Mouse (Mus musculus) embryo, embryonic 10 days (tissue): ENCODE data around the gene Kif3a.

Experiments
- DNase-seq: peaks from one replicate; pipeline ENCODE4 v3.0.0-alpha.2; 2015; ENCODE audit warnings: low spot score

Gene Kif3a

DNA sequence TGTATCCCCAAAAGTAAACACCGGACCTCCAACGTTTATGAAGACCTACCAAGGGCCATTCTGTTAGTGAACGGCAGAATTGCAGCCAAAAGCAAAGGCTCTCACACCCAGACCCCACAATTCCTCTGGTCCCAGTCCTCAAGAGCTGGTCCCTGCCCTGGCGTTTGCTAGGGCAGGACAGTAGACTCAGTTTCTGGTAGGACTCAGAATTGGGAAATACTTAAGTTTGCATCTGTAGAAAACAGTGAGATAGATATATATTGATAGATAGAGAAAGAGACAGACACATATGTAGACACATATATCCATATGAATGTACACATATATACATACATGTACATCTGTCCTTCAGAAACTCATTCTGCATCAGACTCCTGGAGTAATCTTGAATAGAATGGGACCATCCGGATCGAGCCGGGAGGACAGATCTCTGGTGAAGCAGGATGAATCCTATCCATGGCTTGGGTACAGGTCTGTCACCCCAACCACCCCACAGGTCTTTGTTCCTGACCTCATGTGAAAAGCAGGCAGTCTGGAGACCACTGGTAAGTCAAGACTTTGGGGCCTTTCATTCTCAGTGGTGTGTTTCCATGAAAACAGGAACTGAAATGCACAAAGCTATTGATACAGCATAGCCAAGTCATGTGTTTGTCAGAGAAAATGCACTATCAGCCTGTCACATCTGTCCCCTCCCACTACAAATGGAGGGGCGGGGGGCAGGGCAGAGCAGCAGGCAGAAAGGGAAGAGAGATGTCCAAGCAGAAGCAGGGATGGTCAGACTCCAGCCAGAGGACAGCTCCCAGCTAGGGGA, 49.8 kb downstream of the Kif3a start:
- DNase-seq, result no peak

DNA sequence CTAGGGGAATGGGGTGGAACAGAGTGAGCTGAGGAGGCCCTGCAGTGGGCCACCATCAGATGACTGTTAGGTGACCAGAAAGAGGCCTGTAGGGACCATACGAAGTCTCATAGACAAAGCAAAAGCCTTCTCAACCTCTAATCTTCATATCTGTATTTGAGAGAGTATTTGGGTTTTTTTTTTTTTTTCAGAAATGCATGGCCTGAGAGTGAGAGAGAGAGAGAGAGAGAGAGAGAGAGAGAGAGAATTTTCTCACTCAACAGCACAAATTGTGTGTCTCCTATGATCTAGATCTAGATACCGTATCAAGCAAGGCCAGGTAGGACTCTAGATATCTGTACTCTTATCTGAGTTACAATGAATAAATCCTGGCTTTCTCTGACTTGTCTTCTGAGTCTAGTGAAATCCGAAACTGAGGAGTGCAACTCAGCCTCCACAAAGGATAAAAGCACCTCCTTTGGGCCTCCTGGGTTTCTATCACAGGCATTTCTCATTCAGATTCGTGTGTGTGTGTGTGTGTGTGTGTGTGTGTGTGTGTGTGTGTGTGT, 50.5 kb downstream of the Kif3a start:
- DNase-seq, result no peak

DNA sequence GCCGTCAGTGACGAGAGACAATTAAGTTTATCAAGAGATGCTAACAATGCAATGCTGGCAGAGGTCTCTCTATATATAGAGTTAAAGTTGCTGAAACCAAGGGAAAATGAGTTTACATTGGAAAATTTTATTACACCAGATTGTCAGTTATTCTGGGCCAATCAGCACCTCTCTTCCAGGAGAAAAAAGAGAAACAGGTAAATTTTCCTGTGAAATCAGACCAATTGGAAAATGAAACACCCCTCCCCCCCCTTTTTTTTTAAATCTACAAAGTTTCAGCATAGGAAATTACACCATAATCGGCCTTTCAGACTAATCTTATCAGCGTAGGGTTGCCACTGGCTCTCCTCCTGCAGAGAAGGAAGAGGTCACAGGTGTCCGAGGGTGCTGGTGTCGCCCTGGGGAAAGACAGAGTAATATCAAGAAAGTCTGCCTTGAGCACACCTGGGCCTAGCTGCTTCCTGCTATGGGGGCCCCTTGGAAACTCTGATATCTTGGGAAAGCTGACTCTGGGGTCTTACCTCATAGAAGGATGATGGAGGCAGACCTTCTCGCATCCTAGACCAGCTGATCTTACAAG, 51.5 kb downstream of the Kif3a start, which contains the start of gene Il4:
Gene Il4 (minus strand): TSS at position 51 of the 580 bp plus-strand sequence.
- DNase-seq, result no peak

DNA sequence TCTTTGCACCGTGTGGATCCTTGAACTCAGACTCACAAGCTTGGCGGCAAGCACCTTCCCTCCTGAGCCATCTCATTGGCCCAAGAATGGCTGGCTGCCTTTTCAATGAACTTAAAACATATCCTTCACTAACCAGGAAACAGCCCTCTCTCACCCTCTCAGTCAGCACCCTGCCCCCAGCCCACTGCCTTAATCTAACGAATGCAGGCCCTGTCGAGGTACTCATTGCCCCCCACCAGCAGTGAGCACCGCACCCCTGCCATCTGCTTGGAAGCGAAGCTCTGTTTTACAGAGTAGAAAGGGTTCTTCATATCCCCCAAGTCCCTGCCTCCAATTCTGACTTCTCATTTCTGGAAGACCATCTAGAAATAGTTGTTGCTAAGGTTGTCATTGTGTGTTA, 52.2 kb downstream of the Kif3a start:
- no peak for DNase-seq

DNA sequence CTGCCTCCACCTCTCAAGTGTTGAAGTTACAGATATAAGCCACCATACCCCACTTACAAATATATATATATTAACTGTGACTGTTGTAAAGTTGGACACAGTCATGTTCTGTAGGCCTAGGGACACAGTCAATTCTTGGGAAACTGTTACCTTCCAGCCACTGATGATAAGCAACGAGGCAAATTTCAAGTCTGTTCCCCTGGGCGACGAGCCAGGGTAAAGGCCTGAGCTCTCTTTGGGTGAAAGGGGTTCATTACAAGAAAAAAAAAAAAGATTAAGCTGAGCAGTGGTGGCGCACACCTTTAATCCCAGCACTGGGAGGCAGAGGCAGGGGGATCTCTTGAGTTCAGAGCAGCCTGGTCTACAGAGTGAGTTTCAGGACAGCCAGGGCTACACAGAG, 52.9 kb downstream of the Kif3a start:
- DNase-seq, result no peak

DNA sequence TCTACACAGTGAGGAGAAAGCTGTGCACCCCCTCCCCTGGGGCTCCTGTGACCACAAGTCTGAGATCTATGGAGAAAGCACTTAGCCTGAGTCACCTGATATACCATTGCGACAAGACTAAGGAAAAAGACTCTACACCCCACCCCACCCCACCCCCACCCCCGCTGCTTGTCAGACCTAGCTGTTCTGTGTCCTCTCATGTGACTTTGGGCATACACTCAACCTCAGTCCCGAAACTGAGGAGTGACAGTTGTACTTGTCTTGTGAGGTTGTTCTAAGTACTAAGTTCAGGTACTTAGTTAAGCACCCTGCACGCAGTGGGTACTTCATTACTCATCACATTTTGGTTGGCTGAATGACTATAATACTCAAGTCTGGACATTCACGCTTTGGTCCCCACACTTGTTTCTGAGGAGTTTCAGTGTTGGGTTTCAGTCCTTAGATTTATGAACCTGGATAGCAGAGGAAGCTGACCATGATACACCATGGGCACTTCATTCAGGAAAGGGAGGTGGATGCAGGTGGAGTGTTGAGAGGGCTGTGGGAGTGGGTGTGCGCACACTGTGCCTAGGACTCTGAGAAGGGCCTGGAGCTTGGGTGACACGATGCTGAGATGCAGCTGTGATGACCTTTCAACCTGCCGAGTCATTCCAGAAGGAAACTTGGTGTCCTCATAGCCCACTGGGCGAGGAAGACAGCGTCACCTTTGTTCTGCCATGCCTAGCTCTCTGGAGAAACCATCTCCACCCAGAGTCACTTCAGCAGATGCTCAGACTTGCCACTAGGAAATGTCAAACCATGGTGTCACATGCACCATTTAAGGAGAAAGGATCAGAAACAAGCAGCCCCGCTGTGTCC, 54.6 kb downstream of the Kif3a start:
- no peak for DNase-seq

DNA sequence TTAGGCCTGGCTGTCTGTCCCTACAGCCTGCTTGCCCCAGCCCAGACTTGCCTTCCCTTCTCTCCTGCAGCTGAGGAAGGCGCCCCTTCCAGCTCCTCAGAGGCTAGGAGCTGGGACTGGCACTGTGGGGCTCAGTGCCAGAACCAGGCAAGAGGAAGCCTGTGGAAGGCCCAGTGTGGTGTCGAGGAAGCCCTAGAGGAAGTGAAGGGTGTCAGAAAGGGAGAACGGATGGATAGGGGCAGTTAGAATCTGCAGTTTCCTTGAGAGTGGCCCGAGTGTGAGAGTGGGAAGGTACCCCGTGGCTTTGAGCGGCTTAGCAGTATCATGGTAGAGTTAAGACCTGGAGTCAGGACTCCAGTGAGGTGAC, 55.2 kb downstream of the Kif3a start:
- no peak for DNase-seq

DNA sequence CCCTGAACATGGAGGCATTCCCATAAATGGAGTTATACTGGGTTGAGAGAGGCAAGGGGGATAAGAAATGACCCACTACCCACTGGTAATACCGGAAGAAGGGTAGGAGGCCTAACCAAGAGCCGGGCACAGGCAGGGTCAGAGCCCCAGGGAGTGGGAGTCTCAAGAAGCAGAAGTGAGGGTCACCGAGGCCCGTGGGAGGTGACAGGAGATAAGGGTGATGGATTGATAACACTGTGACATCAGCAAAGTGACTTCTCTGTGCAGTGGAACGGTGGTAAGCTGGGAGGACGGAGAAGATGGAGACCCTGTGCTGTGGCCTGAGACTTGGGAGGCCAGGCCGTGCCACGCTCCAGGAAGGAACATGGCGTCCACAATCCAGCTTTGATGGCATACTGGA, 56.4 kb downstream of the Kif3a start:
- no peak for DNase-seq

DNA sequence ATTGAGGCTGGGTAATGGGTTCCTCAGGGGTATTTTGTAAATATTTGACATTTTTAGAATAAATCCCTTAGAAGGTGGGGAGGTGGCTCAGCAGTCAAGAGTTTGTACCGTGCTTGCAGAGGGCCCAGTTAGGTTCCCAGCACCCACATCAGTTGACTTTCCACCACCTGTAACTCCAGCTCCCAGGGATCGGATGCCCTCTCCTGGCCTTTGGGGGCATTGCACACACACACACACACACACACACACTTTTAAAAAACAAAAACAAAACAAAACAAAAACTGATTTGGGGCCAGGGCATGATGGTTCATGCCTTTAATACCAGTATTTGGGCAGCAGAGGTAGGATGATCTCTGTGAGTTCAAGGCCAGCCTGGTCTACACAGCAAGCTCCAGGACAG, 56.9 kb downstream of the Kif3a start:
- DNase-seq, result no peak

DNA sequence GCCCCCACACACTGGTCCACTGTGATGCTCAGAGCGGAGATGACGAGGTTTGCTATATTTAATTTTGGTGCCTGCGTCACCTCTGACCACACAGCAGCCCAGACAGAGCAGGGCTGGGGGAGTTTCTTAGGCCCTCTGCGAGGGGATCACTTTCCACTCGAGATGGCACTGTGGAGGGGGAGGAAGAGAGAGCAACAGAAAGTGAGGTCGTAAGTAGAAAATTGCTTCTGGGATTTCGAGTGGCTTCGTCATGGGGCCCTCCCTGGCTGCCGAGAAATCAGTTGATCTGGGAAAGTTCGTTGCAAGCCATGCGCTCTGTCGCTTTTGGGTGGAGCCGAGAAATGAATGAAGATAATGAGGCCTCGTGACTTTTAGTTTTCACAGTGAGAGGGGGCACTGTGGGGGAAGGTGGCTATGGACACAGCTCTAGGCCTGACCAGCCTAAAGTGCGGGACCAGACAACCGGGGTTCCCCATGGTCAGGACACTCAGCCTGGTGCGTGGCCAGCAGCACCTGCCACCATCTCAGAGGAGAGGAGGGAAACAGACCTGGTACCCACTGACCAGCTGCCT, 59.7 kb downstream of the Kif3a start:
- DNase-seq, result no peak

DNA sequence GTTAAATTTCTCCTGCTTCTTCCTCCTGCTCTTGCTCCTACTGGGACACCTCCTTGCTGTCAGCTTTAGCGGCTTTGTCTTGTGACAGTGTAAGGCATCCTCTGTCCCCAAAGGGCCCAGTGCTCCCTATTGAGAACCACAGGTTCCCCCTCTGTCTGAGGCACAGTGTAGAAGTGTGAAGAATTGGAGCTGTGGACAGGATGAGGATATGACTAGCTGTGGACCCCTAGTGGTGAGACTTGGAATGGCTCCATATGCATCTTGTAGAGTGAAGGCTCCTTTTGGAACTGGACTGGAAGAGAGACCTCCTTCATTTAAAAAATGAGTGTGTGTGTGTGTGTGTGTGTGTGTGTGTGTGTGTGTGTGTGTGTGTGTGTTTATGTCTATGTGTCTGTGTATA, 60.7 kb downstream of the Kif3a start:
- peak; percentile 93 for DNase-seq

DNA sequence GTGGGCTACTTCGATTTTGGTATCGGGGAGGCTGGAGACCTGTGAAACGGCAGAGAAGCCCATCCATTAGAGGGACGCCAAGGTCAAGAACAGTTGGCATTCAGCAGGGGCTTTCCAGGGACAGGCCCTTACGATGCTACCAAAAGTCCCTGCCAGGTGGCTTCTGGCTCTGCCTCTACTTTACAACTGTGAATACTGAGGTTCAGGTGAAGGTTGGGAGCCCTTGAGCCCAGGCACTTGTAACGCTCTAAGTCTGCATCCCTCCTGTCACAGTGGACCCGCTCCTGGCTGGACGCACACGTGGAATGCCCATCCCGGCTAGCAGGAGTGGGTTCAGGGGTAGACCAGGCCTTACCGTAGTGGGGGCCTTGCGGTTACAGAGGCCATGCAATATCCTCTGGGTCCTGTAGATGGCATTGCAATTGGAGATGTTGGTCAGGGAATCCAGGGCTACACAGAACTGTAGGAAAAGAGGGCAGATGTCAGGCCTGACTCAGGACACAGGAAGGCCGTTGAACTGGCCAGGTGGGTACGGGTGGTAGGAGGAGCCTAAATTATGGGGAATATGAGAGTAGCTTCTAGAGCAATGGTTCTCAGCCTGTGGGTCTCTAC, 65.0 kb downstream of the Kif3a start:
- DNase-seq, result peak; percentile 52

DNA sequence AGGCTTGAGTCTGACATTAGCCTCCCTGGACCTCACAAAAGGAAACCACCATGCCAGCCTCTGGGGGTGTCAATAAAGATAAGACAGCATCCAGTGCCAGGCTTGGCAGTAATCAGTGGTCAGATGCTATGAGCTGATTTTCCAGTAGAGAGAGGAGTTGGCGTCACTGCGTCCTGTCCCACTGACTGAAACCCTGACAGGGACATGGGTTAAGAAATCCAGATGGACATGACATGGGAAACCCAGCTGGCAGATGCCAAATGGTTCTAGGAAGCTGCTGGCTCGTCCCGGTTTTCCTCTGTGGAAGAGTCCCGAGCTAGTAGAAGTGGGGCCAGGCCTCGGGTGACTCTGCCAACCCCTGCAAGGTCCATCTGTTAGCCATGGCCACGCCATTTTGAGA, 66.5 kb downstream of the Kif3a start:
- no peak for DNase-seq

DNA sequence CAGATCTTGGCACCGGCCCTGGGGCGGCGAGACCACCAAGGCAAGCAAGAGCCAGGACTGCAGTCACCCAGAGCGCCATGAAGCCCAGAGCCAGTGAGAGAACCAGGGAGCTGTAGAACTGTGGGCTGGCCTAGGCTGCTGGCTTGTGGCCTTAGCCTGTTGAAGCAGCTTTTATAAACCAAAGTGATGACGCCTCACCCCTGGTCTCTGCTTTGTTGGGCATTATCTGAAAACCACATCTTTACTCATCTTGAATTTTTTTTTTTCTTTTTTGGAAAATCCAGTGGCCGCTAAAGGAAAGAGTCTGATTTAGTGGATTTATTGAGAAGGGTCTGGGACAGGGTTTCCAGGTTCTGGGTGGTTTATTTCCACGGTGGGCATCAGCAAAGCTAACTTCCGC, 67.4 kb downstream of the Kif3a start, which contains the start of gene Il13:
Gene Il13 (minus strand): TSS at position 147 of the 400 bp plus-strand sequence.
- no peak for DNase-seq

DNA sequence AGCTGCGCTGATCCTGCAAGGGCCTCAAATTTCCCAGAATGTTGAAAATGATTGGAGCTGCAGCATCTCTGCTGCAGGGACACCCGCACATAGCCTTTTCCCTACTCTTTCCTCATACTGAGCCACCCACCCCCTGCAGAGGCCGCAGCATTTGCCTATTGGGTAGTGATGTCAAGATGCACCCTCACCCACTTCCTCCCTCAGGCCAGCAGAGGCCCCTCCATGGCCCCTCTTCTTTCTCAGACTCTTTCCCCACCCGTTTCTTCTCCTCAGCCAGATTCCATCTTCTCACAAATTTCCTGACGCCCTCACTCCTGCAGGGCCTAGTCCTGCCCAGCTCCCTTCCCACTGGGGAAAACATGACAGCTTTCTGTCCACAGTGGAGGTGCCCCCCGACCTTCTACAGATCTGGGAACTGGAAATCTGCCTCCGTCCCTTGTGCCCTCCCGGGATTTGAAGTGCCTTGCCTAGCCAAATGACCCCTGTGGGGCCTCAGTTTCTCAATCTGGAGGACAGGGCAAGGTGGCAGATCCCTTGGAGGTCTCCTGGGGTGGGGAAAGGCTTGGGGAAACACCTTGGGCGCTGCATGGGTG, 68.5 kb downstream of the Kif3a start:
- DNase-seq, result no peak

DNA sequence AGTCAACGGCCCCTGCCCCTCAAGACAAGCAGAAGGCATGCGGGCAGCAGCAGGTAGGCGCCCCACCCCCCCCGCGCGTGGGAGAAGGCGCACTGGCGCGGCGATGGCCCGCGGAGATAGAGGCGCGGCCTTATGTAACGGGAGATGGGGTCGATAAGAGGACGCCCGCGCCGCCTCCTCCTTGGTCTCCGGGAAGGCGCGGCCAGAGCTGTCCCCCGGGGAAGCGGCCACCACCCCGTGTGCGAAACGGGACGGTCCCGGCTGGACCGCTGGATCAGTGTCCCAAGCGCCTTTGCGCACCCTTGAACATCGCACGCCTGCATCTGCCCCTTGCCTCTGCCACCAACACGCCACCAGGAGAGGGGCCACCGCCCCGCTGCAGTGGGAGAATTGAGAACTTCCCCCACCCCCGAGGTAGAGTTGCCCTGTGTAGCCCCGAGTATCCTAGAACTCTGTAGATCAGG, 69.0 kb downstream of the Kif3a start:
- peak; percentile 43 for DNase-seq

DNA sequence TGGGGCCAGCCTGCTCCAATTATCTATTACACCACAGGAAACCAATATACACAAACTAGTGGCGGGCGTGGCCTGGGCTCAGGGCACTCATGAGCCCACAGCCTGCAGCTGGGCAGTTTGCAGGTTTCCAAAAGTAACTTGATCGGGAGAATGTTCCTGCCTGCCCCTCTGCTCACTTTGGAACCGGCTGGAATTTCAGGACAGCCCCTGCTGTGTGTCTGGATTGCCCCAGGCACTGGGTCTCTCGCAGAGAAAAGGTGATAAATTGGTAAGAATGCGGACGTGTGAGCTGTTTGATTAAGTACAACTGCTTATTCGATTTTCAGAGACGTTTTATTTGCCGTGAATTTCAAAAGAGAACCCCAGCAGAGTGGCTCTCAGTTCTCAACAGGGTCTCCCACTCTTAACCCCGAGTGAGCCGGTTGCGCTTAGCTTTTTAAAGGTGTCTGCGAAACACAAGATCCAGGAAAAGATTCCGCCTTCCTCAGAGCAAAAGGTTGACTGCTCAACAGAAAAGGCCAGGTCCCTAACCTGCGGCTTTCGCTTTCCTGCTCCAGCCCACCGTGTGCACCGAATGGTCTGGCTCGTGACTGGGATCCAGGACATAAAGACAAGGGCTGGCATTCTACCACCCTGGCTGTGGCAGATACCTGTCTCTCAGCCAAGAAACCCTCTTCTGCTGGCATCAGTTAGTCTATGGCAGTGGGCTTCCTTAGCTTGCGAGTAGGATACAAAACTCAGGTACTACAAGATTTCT, 70.0 kb downstream of the Kif3a start:
- peak; percentile 56 for DNase-seq

DNA sequence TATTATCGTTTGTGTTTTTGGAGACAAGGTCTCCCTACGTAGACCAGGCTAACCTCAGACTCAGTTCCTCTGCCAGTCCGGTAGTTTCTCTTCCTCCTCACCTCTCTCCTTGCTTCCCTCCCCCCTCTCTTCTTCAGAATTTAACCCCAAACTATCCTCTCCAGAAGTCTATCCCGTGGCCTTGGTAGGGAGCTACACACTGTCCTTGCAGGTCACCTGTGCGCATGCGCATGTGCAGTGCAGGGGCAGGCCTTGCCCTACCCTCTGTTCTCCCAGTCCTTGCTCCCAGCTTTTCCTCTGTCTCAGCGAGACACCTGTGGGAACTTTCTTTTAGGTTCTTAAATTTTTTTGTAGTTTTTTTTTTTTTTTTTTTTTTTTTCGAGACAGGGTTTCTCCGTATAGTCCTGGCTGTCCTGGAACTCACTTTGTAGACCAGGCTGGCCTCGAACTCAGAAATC, 70.7 kb downstream of the Kif3a start:
- DNase-seq, result no peak

DNA sequence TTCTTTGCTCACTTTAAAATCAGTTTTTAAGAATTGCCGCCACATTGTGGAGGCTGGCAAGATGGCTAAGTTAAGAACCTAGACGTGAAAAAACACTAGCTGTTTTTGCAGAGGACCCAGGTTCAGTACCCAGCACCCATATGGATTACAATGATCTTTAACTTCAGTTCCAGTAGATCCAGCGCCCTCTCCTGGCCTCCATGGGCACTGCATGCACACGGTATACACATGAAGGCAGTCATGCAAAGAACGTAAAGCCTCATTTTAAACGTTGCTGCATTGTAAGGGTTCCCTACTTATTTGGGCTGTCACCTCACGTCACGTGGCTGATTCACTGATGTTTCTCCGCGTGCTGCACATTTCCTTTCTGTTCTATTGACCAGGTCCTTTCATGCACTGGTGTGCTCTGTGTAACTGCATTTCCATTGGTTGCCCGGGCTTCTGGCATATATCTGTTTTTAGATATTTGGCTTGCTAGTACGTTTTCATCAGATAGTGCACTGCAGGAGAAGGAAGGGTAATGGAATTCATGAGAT, 75.6 kb downstream of the Kif3a start:
- no peak for DNase-seq

DNA sequence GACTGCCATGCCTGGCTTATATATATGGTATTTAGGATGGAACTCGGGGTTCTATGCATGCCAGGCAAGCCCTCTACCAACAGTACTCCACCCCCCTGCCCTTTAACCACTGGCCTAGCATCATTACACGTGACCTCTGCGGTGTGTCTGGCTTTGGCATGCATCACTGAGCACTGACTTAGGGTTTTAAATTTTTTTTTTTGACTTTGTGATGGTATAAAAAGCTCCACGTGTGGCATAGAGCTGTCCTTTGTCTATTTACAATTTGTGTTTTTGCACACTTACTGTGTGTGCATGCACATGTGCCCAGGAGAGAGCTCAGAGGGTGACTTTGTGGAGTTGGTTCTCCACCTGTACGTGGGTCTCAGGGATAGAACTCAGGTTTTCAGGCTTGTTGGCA, 76.8 kb downstream of the Kif3a start:
- no peak for DNase-seq
